17 mouse cellular contexts compared by ENCODE assay signal in the genomic region with DNA sequence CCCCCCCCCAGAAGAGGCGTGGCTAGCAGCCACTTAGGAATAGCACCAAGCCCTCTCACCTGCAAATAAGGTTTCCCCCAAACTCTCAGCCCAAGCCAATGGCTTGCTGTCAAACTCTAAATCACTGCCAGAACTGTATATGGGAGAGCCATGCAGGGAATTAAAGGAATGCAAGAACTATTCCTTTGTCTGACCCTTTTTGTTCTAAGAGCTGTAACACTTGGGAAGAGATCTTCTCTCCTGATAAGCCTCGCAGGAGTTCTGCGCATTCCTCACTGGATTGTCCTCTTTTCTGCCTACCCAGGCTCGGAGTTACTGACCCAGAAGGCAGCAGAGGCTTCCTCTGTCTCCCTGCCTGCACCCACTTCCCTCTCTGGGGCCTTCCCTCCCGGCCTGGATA.
"Had no signal": no experiment of that assay in that cellular context is flagged by ENCODE, and none has a peak within 500 bp of the region (broad histone marks: within the 10 kb centered on the region; RNA-seq: fewer than 3 reads in every experiment).

No protein-coding gene starts in this region.

- ATAC-seq: hindbrain, postnatal 0 days; intestine, embryonic 15.5 days; intestine, postnatal 0 days; liver, embryonic 12.5 days had no signal

- DNase-seq: gastrocnemius, adult 2 months; gastrocnemius, postnatal 14 days; gastrocnemius, postnatal 36 days; heart, adult 11 months; heart, adult 2 months; heart, postnatal 14 days; heart, postnatal 36 days; kidney, adult 18-20 months; kidney, adult 8-10 months; kidney, postnatal 10 days; kidney, postnatal 25 days; kidney, postnatal 4 days; left cerebral cortex, postnatal 4 days had no signal
